In the genomic region with DNA sequence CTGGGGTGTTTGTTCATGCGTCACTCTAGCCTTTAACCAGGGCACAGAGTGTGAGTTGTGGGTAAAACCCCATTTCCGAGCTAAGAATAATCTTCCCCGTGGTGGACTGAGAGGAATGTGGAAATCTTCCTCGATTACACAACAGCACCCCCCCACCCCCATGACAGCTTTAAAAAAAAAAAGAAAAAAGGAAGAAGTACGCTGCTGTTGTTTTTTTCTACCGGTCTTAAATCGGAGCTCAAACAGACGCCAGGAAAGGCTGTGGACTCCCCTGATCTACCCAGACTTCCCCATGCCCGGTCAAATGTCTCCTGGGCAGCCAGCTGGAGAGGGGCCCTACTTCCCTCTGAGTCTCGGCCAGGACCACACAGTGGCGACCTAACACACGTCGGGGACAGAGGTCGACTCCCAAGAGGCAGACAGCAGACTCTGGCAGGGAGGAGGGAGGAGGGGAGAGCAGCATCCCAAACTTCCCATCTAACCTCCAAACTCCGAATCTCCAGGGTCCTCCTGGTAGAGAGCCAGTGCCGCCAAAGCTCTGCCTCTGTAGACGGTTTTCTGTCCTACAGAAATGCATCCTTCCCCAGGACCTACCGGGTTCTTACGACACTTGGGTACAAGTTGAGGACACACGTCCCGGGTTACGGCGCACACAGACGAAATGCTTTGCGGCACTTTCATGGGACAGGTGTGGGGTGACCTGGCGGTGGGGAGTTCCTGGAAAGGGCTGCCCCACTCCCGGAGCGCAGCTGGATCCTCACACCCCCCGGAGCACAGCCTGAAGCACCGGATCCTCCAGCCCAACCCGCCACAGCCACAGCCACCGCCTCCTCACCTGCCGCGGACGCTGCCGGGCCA, we compare ENCODE assay signal across 7 mouse cellular contexts. TPM values are rescaled to one million over a fixed set of nuclear protein-coding genes. Genes with fewer than 3 reads are reported as not detected.
DNase-seq lines count a peak whose midpoint lies in the region; TF ChIP-seq lines count a peak whose summit lies in the region.

No protein-coding gene starts in this region.

- no peaks in the 10 kb centered on the region for H3K36me3 ChIP-seq in hindbrain, embryonic 10.5 days

- no peak for TF ChIP-seq POLR2A in cerebellum, adult 2 months (IDR thresholded peaks at IDR 0.05; ENCODE audit: borderline replicate concordance, insufficient read depth, low read length)

- H3K9me3 ChIP-seq in hindbrain, embryonic 10.5 days: no peaks in the 10 kb centered on the region

- peak overlapping the region; percentile 64 for H3K4me3 ChIP-seq in cerebellum, adult 2 months (replicated peaks; ENCODE audit: insufficient read depth, low read depth, low read length)
- peak overlapping the region; percentile 77 for H3K4me3 ChIP-seq in hindbrain, embryonic 10.5 days

- H3K27me3 ChIP-seq in cerebellum, adult 2 months (ENCODE audit: control insufficient read depth, insufficient read depth, low read length): no peaks in the 10 kb centered on the region
- H3K27me3 ChIP-seq in hindbrain, embryonic 10.5 days (ENCODE audit: insufficient read depth, poor library complexity, severe bottlenecking): no peaks in the 10 kb centered on the region

- TF ChIP-seq CTCF in cerebellum, adult 2 months (IDR thresholded peaks at IDR 0.05; ENCODE audit: borderline replicate concordance, insufficient read depth, low read depth, low read length): no peak

- no peaks in the 10 kb centered on the region for H3K4me1 ChIP-seq in cerebellum, adult 2 months (ENCODE audit: control insufficient read depth, insufficient read depth, low read length)
- H3K4me1 ChIP-seq in hindbrain, embryonic 10.5 days (replicated peaks): peaks cover 22% of the 10 kb centered on the region

- DNase-seq in R1 (ENCODE audit: low read depth, low spot score): peak; percentile 89
- peak in 1 of 2 experiments; percentile 19 for DNase-seq in cerebellum, adult 2 months
- DNase-seq in frontal cortex, postnatal 10 days (ENCODE audit: low spot score in 2 of 2): peak; percentile 47 to 55
- DNase-seq in hindbrain, embryonic 10.5 days (ENCODE audit: low spot score): peak; percentile 56
- peak; percentile 37 to 51 for DNase-seq in layer of hippocampus, postnatal 10 days (ENCODE audit: low spot score in 2 of 2)
- peak; percentile 63 for DNase-seq in lung, postnatal 14 days
- peak; percentile 48 for DNase-seq in ovary, postnatal 36 days (ENCODE audit: low spot score)

- WGBS in cerebellum, adult 2 months: 2% methylated on average over 36 of the region's 36 CpGs
- WGBS in hindbrain, embryonic 10.5 days: 4% methylated on average over 36 of the region's 36 CpGs

- peak overlapping the region; percentile 37; the same call in 1 of the 2 replicates for H3K27ac ChIP-seq in cerebellum, adult 2 months (ENCODE audit: insufficient read depth, low read length)
- H3K27ac ChIP-seq in hindbrain, embryonic 10.5 days: peak overlapping the region; percentile 88

RNA-seq across cellular contexts. Expression of a gene that starts 0.6 kb away (rescaled TPM):
- polyA plus RNA-seq in cerebellum, adult 2 months (2012; rRNA removed): 16.8 and 18.6 TPM in 2 replicates
- polyA plus RNA-seq in hindbrain, embryonic 10.5 days (2016; fragmentation: Nextera tagmentation; extraction: Ambion mirVana): 7.4 and 11.0 TPM in 2 replicates
- total RNA-seq in layer of hippocampus, postnatal 10 days (2021): 1 to 10 TPM; 3.8 to 6.3 TPM

RNA-seq across cellular contexts. Expression of a gene that starts 20.0 kb away (rescaled TPM):
- 20.9 and 21.2 TPM in 2 replicates for polyA plus RNA-seq in cerebellum, adult 2 months (2012; rRNA removed)
- 15.1 and 17.3 TPM in 2 replicates for polyA plus RNA-seq in hindbrain, embryonic 10.5 days (2016; fragmentation: Nextera tagmentation; extraction: Ambion mirVana)
- 1 to 10 TPM; 9.7 TPM for total RNA-seq in layer of hippocampus, postnatal 10 days (2021)

RNA-seq across cellular contexts. Expression of a gene that starts 21.5 kb away (rescaled TPM):
- not detected in 2 replicates for polyA plus RNA-seq in cerebellum, adult 2 months (2012; rRNA removed)
- polyA plus RNA-seq in hindbrain, embryonic 10.5 days (2016; fragmentation: Nextera tagmentation; extraction: Ambion mirVana): 0.19 and 0.31 TPM in 2 replicates
- not detected for total RNA-seq in layer of hippocampus, postnatal 10 days (2021)

RNA-seq across cellular contexts. Expression of a gene that starts 37.8 kb away (rescaled TPM):
- polyA plus RNA-seq in cerebellum, adult 2 months (2012; rRNA removed): 39.5 and 43.0 TPM in 2 replicates
- polyA plus RNA-seq in hindbrain, embryonic 10.5 days (2016; fragmentation: Nextera tagmentation; extraction: Ambion mirVana): 37.0 and 41.3 TPM in 2 replicates
- total RNA-seq in layer of hippocampus, postnatal 10 days (2021): 10 to 100 TPM; 29.2 to 40.7 TPM

RNA-seq across cellular contexts. Expression of a gene that starts 39.9 kb away (rescaled TPM):
- polyA plus RNA-seq in cerebellum, adult 2 months (2012; rRNA removed): 1.9 and 2.3 TPM in 2 replicates
- 0.22 and 0.60 TPM in 2 replicates for polyA plus RNA-seq in hindbrain, embryonic 10.5 days (2016; fragmentation: Nextera tagmentation; extraction: Ambion mirVana)
- 1 to 10 TPM; 4.4 to 4.9 TPM for total RNA-seq in layer of hippocampus, postnatal 10 days (2021)
